Mouse (Mus musculus): ENCODE results near the gene Cct8l1. TPM values are rescaled to one million over a fixed set of nuclear protein-coding genes. Genes with fewer than 3 reads are reported as not detected.

Gene Cct8l1
- polyA plus RNA-seq, 1 experiment from 2014 or later, result not detected

GRCm38 (mm10) chr5:25535566-25535965 is 19.7 kb downstream of the Cct8l1 start:
- Histone ChIP-seq H3K9me3 (ENCODE audit: control insufficient read depth, low read length) (no peaks in the 10 kb centered on the region; the same call in 1 of the 2 replicates), H3K4me3 (replicated peaks; ENCODE audit: low read depth, low read length) (no peak overlapping the region), H3K4me2 (ENCODE audit: low read length) (no peak overlapping the region), H3K9ac (replicated peaks; ENCODE audit: low read length) (no peak overlapping the region), H3K36me3 (ENCODE audit: control insufficient read depth, insufficient read depth, low read length) (no peaks in the 10 kb centered on the region), H3K27me3 (ENCODE audit: control insufficient read depth, insufficient read depth, low read length) (no peaks in the 10 kb centered on the region), H3K27ac (replicated peaks; ENCODE audit: low read depth, low read length) (no peak overlapping the region), H3K4me1 (ENCODE audit: control insufficient read depth, insufficient read depth, low read length) (no peaks in the 10 kb centered on the region)
- no peak for DNase-seq
- WGBS, result 92% methylated on average over 2 of the region's 2 CpGs
- ATAC-seq (ENCODE audit: low FRiP score, low TSS enrichment), result no peak

GRCm38 (mm10) chr5:25536451-25536850 is 20.6 kb downstream of the Cct8l1 start:
- no peak for DNase-seq
- H3K36me3 ChIP-seq (ENCODE audit: control insufficient read depth, insufficient read depth, low read length), result no peaks in the 10 kb centered on the region
- ATAC-seq (ENCODE audit: low FRiP score, low TSS enrichment), result no peak

GRCm38 (mm10) chr5:25536921-25537409 is 21.1 kb downstream of the Cct8l1 start:
- Histone ChIP-seq H3K27me3 (ENCODE audit: control insufficient read depth, insufficient read depth, low read length) (no peaks in the 10 kb centered on the region), H3K4me3 (replicated peaks; ENCODE audit: low read depth, low read length) (no peak overlapping the region), H3K36me3 (ENCODE audit: control insufficient read depth, insufficient read depth, low read length) (no peaks in the 10 kb centered on the region), H3K4me2 (ENCODE audit: low read length) (no peak overlapping the region), H3K9ac (replicated peaks; ENCODE audit: low read length) (no peak overlapping the region), H3K4me1 (ENCODE audit: control insufficient read depth, insufficient read depth, low read length) (no peaks in the 10 kb centered on the region), H3K27ac (replicated peaks; ENCODE audit: low read depth, low read length) (no peak overlapping the region), H3K9me3 (ENCODE audit: control insufficient read depth, low read length) (no peaks in the 10 kb centered on the region; the same call in 1 of the 2 replicates)
- 50% methylated on average over 6 of the region's 6 CpGs for WGBS
- no peak for ATAC-seq (ENCODE audit: low FRiP score, low TSS enrichment)
- no peak for DNase-seq

More at GRCm38 (mm10) chr5:25536451-25536850, 20.6 kb downstream of the Cct8l1 start:
- no peak overlapping the region for H3K9ac ChIP-seq (replicated peaks; ENCODE audit: low read length)
- H3K4me1 ChIP-seq (ENCODE audit: control insufficient read depth, insufficient read depth, low read length), result no peaks in the 10 kb centered on the region
- no peak overlapping the region for H3K4me3 ChIP-seq (replicated peaks; ENCODE audit: low read depth, low read length)
- WGBS, result 47% methylated on average over 2 of the region's 2 CpGs
- no peaks in the 10 kb centered on the region; the same call in 1 of the 2 replicates for H3K9me3 ChIP-seq (ENCODE audit: control insufficient read depth, low read length)
- H3K27ac ChIP-seq (replicated peaks; ENCODE audit: low read depth, low read length), result no peak overlapping the region
- H3K27me3 ChIP-seq (ENCODE audit: control insufficient read depth, insufficient read depth, low read length), result no peaks in the 10 kb centered on the region
- no peak overlapping the region for H3K4me2 ChIP-seq (ENCODE audit: low read length)

GRCm38 (mm10) chr5:25540412-25540811 is 24.5 kb downstream of the Cct8l1 start:
- Histone ChIP-seq H3K4me3 (replicated peaks; ENCODE audit: low read depth, low read length) (no peak overlapping the region), H3K27me3 (ENCODE audit: control insufficient read depth, insufficient read depth, low read length) (no peaks in the 10 kb centered on the region), H3K9ac (replicated peaks; ENCODE audit: low read length) (no peak overlapping the region), H3K27ac (replicated peaks; ENCODE audit: low read depth, low read length) (no peak overlapping the region), H3K9me3 (ENCODE audit: control insufficient read depth, low read length) (no peaks in the 10 kb centered on the region; the same call in 1 of the 2 replicates), H3K4me2 (ENCODE audit: low read length) (no peak overlapping the region), H3K4me1 (ENCODE audit: control insufficient read depth, insufficient read depth, low read length) (no peaks in the 10 kb centered on the region), H3K36me3 (ENCODE audit: control insufficient read depth, insufficient read depth, low read length) (no peaks in the 10 kb centered on the region)
- ATAC-seq (ENCODE audit: low FRiP score, low TSS enrichment) (no peak), DNase-seq (no peak)

GRCm38 (mm10) chr5:25540921-25541320 is 25.1 kb downstream of the Cct8l1 start:
- H3K27me3 ChIP-seq (ENCODE audit: control insufficient read depth, insufficient read depth, low read length), result no peaks in the 10 kb centered on the region
- H3K4me1 ChIP-seq (ENCODE audit: control insufficient read depth, insufficient read depth, low read length), result no peaks in the 10 kb centered on the region
- whole genome bisulfite sequencing, result 89% methylated on average over 3 of the region's 3 CpGs
- H3K27ac ChIP-seq (replicated peaks; ENCODE audit: low read depth, low read length), result no peak overlapping the region
- H3K9me3 ChIP-seq (ENCODE audit: control insufficient read depth, low read length), result no peaks in the 10 kb centered on the region; the same call in 1 of the 2 replicates
- no peak overlapping the region for H3K9ac ChIP-seq (replicated peaks; ENCODE audit: low read length)
- no peak overlapping the region for H3K4me2 ChIP-seq (ENCODE audit: low read length)
- no peaks in the 10 kb centered on the region for H3K36me3 ChIP-seq (ENCODE audit: control insufficient read depth, insufficient read depth, low read length)
- H3K4me3 ChIP-seq (replicated peaks; ENCODE audit: low read depth, low read length), result no peak overlapping the region
- DNase-seq, result no peak
- ATAC-seq (ENCODE audit: low FRiP score, low TSS enrichment), result no peak

- no peak overlapping the region for H3K4me2 ChIP-seq (ENCODE audit: low read length)
- H3K4me1 ChIP-seq (ENCODE audit: control insufficient read depth, insufficient read depth, low read length), result no peaks in the 10 kb centered on the region
- no peak overlapping the region for H3K27ac ChIP-seq (replicated peaks; ENCODE audit: low read depth, low read length)
- 68% methylated on average over 2 of the region's 2 CpGs for WGBS
- H3K4me3 ChIP-seq (replicated peaks; ENCODE audit: low read depth, low read length), result no peak overlapping the region
- ATAC-seq (ENCODE audit: low FRiP score, low TSS enrichment), result no peak
- H3K27me3 ChIP-seq (ENCODE audit: control insufficient read depth, insufficient read depth, low read length), result no peaks in the 10 kb centered on the region
- no peak overlapping the region for H3K9ac ChIP-seq (replicated peaks; ENCODE audit: low read length)
- DNase-seq, result no peak
- no peaks in the 10 kb centered on the region; the same call in 1 of the 2 replicates for H3K9me3 ChIP-seq (ENCODE audit: control insufficient read depth, low read length)
- H3K36me3 ChIP-seq (ENCODE audit: control insufficient read depth, insufficient read depth, low read length), result no peaks in the 10 kb centered on the region
These were observed 25.8 kb downstream of the Cct8l1 start for GRCm38 (mm10) chr5:25541661-25542060.

GRCm38 (mm10) chr5:25544061-25544460 is 28.2 kb downstream of the Cct8l1 start:
- no peak for ATAC-seq (ENCODE audit: low FRiP score, low TSS enrichment)
- Histone ChIP-seq H3K9ac (replicated peaks; ENCODE audit: low read length) (no peak overlapping the region), H3K4me2 (ENCODE audit: low read length) (no peak overlapping the region), H3K4me3 (replicated peaks; ENCODE audit: low read depth, low read length) (no peak overlapping the region), H3K9me3 (ENCODE audit: control insufficient read depth, low read length) (no peaks in the 10 kb centered on the region), H3K36me3 (ENCODE audit: control insufficient read depth, insufficient read depth, low read length) (no peaks in the 10 kb centered on the region), H3K4me1 (ENCODE audit: control insufficient read depth, insufficient read depth, low read length) (no peaks in the 10 kb centered on the region), H3K27me3 (ENCODE audit: control insufficient read depth, insufficient read depth, low read length) (no peaks in the 10 kb centered on the region), H3K27ac (replicated peaks; ENCODE audit: low read depth, low read length) (no peak overlapping the region)
- no peak for DNase-seq
- 91% methylated on average over 3 of the region's 3 CpGs for WGBS

GRCm38 (mm10) chr5:25544566-25544965 is 28.7 kb downstream of the Cct8l1 start:
- no peak overlapping the region for H3K4me2 ChIP-seq (ENCODE audit: low read length)
- no peak overlapping the region for H3K9ac ChIP-seq (replicated peaks; ENCODE audit: low read length)
- no peak for ATAC-seq (ENCODE audit: low FRiP score, low TSS enrichment)
- no peaks in the 10 kb centered on the region for H3K27me3 ChIP-seq (ENCODE audit: control insufficient read depth, insufficient read depth, low read length)
- no peaks in the 10 kb centered on the region for H3K4me1 ChIP-seq (ENCODE audit: control insufficient read depth, insufficient read depth, low read length)
- H3K4me3 ChIP-seq (replicated peaks; ENCODE audit: low read depth, low read length), result no peak overlapping the region
- DNase-seq, result no peak
- no peaks in the 10 kb centered on the region for H3K36me3 ChIP-seq (ENCODE audit: control insufficient read depth, insufficient read depth, low read length)
- no peaks in the 10 kb centered on the region for H3K9me3 ChIP-seq (ENCODE audit: control insufficient read depth, low read length)
- WGBS, result 82% methylated on average over 5 of the region's 5 CpGs
- no peak overlapping the region for H3K27ac ChIP-seq (replicated peaks; ENCODE audit: low read depth, low read length)

- 89% methylated on average over 2 of the region's 2 CpGs for WGBS
- Histone ChIP-seq H3K4me1 (ENCODE audit: control insufficient read depth, insufficient read depth, low read length) (no peaks in the 10 kb centered on the region), H3K27ac (replicated peaks; ENCODE audit: low read depth, low read length) (no peak overlapping the region), H3K9ac (replicated peaks; ENCODE audit: low read length) (no peak overlapping the region), H3K4me2 (ENCODE audit: low read length) (no peak overlapping the region), H3K36me3 (ENCODE audit: control insufficient read depth, insufficient read depth, low read length) (no peaks in the 10 kb centered on the region), H3K4me3 (replicated peaks; ENCODE audit: low read depth, low read length) (no peak overlapping the region), H3K27me3 (ENCODE audit: control insufficient read depth, insufficient read depth, low read length) (no peaks in the 10 kb centered on the region), H3K9me3 (ENCODE audit: control insufficient read depth, low read length) (no peaks in the 10 kb centered on the region)
- DNase-seq, result no peak
- ATAC-seq (ENCODE audit: low FRiP score, low TSS enrichment), result no peak
These were observed 31.0 kb downstream of the Cct8l1 start for GRCm38 (mm10) chr5:25546912-25547311.
